Mouse (Mus musculus) liver (tissue): ENCODE data around the gene Gli1.

ENCODE experiments used
- DNase-seq: peaks from one replicate; pipeline ENCODE4 v3.0.0-alpha.2; 2020; ENCODE audit warnings: mixed read lengths

Gli1 gene

DNA sequence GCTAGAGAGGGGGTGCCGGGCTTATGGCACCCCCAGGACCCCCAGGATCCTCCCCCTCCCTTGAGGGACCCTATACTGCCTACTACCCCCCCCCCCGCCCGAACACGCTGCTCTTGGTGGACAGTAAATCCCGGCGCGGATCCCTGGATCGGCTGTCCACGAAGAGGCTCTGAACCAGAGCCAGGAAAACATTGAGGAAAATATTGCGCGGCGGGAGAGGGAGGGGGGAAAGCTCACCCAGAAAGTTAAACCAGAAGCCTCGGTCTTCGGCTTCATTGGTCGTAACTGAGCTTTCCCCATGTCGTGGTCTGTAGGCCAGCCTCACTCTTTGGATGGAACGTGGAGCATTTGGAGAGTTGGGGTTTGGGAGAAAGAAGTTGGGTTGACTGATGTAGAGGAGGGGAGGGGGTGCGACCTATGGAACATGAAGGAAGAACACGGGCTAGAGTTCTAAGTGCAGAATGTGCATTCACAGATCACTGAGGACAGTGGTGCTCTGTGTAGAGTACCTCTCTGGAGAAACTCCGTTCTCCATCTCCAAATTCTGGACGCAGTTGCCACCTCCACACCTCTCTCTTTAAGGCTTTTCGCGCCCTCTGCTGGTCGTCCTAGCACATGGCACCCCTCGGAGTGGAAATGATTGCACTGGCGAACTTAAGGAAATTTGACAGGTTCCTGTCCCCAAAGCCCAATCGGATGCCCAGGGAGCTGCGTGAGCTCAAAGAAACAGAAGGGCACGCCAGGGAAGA lies at the start of gene Gli1:
Gli1 (minus strand) TSS at position 84 of the 749 bp plus-strand sequence.
- DNase-seq = peak; percentile 83

DNA sequence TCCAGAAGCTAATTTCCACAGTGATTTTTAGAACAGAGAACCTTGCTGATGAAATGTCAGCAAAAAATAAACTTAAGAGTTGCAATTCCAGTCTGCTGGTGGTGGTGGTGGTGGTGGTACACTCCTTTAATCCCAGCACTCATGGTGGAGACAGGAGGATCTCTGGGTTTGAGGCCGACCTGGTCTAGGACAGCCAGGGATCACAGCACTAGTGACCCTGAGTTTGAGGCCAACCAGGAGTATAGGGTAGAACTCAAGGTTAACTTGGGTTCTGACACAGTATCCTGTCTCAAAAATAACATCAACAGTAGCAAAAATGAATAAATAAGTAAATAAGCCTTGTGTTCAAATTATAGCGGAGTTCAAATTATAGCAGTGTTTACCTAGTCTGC lies 40.0 kb upstream of the Gli1 start:
- no peak for DNase-seq

DNA sequence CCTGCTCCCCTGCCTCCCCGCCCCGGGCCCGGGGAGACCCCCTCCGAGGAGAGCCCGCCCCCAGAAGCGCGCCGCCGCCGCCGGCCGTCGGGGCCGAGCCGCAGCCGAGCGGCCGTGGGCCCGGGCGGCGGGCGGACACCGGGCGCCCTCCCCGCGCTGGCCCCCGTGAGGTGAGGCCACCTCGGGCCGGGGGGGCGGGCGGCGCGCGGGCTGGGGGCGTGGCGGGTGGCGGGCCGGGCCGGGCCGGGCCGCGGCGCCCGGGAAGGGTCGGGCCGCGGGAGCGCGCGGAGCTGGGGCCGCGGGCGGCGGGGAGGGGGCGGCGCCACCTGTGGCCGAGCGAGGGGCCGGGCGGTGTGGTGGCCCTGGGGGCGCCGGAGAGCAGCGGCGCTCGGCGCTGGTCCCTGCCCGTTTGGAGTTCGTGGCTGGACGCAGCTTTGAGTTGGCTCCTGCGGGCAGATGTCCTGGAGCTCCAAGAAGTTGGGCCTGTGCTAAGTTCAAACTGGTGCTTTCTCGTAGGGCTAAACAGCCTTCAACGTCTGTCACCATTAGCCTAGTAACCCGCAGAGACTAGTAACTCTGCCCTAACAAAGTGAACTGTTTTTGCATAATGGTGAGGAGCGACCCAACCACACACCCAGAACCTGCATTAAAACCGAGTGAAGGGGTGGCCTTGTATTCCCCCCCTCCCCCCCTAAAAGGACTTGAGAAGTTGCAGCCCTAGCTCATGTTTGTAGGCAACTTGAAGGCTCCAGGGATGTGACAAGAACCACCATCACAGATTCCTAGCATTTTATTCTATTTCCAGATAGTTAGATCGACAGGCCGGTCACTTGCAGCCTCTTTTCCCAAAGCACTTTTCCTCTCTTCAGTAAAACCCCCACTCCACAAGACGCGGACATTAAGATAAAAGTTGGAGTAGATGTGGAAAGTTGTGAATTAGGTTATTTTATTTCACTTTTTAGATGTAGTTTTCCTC lies 39.3 kb upstream of the Gli1 start:
- DNase-seq = peak; percentile 73

DNA sequence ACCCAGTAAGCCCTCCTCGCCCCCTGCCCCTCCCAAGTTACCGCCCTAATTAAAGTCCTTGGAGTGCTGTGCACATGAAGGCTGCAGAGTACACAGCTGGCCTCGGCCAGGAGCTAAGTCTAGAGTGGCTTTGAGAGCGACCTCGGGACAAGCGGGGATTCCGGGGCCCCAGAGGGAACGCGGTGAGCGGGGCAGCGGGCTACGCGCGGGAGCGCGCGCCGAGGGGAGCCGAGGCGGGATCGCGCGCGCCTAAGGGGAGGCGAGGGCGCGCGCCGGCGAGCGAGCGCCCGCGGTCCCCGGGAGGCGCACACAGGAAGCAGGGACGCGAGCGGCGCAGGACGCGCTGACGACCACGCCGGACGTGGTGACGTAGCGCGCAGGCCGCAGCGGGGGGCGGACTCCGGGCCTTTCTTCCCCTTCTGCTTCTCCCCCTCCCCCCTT lies 38.5 kb upstream of the Gli1 start, which contains the start of gene R3hdm2:
R3hdm2 (plus strand) TSS at position 77 of the 441 bp plus-strand sequence.
- DNase-seq = peak; percentile 92

DNA sequence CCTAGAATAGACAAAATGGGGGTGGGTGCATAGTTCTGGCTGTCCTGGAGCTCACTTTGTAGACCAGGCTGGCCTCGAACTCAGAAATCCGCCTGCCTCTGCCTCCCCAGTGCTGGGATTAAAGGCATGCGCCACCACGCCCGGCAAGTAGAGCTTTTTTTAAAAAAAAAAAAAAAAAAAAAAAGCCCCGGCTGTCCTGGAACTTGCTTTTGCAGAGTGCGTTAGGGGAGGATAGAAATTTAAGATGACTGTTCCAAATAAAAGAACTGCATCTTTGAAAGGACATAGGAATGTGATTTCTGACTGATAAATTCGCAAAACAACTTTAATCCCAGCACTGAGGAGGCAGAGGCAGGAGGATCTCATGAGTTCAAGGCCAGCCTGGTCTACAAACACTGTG lies 37.9 kb upstream of the Gli1 start:
- DNase-seq = no peak

DNA sequence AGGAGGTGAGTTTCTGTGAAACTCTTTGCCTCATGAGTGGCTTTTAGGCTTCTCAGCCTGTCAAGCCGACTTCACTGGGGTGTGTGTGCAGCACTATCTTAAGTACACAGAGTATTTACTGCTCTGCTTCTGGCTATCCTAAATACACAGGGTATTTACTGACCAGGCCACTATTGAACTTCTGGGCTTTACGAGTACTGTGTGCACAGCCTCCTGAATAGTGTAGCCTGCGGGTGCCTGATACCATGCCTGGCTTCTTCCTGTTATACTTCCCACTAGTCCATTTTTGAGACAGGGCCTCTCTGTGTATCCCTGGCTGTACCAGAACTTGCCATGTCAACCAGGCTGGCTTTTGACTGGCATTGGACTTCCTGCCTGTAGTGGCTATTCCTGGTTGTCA lies 35.9 kb upstream of the Gli1 start:
- no peak for DNase-seq

DNA sequence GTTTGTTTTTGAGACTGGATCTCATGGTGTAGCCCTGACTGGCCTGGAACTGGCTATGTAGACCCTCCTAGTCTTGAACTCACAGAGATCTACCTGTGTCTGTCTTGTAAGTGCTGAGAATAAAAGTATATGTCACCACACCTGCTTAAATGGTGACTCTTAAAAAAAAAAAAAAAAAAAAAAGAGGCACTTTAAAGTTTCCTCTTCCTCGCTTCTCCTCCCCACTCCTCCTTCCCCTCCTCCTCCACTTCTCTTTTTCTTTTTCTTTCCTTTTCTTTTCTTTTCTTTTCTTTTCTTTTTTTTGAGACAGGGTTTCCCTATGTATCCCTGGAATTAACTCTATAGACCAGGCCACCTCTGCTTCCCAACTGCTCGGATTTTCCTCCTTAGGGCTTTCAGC lies 29.2 kb upstream of the Gli1 start:
- no peak for DNase-seq

DNA sequence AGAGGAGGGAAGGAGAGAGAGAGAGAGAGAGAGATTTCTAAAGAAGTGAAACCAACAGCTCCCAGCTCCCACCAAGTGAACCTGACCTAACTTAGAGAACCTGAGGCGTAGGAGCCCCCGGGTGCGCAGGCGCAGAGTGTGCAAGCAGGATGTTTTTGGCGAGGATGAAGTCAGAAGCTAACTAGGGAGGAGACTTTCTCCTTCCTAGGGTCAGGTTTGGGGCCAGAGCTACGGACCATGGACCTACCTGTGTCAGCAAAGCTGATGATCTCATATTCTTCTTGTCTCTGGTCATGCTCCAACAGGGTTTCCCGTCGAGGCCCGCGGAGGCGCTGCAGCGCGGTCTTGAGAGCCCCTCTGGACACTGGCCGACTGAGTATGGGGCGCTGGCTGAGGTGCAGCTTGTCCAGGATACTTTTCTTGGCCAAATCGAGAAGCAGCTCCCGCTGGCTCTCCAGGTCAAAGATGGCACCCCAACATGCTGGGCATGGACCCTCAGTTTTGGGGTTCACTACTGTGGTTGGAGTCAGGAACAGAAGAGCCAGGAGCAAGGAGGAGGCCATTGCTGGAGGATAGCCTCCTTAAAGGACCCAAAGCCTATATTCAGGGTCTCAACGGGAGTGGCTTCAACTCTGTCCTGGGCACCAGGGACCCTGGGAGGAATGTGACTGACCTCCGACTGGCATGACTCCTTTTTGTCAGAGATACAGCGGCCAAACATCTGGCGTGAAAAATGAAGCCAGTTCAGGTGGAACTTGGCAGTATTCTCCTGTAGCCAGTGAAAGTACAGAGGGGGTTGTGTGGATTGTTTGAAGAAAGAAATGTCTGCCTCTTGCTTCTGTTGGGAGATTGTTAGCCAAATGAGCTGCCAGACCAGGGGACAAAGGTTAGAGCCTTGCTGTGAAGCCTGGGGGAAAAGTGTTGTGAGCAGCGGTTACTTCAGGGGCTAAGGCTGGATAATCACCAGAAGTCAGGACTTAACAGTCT lies 28.4 kb upstream of the Gli1 start, which contains the start of gene Inhbc:
Inhbc (minus strand) TSS at position 598 of the 987 bp plus-strand sequence.
- no peak for DNase-seq

DNA sequence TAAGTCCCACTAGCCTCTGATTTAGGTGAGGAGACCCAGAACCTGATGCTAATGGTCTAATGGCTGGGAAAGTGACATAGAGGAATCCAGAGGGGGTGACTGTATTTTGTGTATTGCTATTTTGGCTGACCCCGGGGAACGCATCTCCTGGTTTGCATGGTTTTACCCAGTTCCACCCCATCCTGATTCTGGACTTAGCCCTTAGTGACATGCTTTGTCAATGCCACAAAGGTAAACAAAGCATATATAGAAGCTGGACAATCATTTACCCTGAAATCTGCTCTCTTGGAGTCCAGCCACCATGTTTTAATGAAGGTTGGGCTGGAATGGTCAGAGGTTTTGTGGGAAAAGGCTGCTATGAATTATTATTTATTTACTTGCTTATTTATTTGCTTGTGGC lies 26.5 kb upstream of the Gli1 start:
- DNase-seq = no peak

DNA sequence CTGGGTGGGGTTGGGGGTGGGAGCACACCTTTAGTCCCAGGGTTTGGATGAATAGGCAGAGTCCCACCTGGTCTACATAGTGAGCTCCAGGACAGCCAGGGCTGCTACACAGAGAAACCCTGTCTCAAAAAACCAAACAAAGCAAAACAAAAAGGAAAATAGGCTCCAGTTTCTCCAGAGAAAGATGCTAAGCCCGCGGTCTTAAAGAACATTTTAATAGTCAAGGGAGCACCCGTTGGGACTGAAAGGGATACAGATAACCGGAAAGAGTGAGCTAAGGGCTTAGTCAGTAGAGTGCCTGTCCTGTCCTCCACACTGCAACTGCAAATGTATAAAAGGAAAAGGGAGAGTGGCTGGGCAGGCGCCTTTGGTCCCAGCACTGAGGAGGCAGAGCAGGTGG lies 25.3 kb upstream of the Gli1 start:
- DNase-seq = no peak

DNA sequence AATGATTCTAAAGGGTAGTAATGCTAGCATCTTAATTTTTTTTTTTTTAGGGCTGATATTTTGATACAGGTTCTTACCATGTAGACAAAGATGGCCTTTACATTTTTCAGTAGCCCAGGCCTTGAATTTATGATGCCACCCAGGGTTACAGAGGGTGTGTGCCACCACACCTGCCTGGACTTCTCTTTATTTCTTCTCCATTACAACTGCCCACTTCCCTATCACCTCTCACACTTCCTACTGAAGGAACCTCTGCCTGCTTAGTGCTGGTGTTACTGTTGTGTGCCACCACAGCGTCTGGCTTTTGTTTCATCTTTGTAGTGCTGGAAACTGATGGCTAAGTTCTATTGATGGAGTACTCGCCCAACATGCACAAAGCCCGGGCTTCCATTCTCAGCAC lies 18.9 kb upstream of the Gli1 start:
- DNase-seq = no peak

DNA sequence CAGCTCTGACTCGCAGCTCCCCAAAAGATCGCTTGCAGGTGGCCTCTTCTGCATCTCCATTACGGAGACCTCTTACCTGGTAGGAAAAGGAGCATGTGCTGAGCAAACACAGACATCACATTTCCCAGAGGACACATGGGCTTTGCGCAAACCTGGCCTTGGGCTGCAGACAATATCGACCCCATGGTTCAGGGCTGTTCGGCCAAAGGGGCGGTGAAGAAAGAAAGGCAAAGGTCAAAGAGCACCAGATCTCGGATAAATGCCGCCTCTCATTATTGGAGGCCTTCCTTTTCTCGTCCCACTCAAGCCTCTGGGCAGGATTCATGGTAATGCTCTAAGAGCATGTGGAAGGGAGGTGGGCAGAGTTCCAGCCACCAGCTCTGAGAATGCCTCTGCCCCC lies 13.6 kb upstream of the Gli1 start:
- DNase-seq = peak; percentile 44

DNA sequence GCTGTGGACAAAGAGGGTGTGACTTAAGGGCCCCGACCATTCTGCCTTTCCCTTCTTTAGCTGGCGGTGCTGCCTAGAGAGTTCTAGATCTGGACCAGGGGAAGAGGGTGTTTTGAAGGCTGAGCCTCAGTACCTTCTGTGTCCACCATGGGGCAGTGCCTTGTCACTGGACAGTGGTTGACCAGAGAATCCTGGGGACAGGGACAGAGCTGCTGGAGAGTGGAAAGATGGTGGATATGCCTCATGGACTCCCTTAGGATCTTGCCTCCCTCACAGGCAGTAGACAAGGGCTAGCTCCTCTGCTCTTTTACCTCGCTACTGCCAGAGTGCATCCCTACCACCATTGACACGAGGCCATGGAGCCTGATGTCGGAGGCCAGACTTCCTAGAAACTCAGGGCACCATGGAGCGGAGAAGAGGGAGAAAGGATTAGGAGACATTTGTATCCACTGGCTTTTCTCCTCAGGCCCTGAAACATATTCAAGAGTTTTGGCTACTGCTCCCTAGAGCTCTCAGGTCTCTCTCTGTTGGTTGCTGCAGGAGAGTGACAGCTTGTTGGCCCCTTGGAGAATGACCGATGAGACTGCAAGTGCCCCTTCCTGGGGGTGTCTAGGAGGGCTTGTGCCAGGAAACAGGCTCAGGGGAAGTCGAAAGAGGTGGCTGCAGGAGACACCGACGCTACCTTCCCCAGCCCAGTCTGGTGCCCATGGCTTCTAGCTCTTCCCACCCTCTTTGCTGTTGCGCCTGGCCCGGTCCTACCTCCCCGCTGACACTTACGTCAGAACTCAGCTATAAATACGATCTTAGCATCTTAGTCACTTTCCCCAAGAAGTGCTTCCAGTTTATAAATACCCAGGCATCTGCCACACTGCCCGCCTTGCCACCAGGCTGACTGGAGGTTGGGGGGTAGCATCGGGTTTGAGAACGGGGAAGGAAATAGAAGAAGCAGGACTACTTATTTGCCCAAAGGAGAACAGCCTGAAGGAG lies 12.4 kb upstream of the Gli1 start, which contains the start of gene Inhbe:
Inhbe (minus strand) TSS at position 503 of the 987 bp plus-strand sequence.
- no peak for DNase-seq

DNA sequence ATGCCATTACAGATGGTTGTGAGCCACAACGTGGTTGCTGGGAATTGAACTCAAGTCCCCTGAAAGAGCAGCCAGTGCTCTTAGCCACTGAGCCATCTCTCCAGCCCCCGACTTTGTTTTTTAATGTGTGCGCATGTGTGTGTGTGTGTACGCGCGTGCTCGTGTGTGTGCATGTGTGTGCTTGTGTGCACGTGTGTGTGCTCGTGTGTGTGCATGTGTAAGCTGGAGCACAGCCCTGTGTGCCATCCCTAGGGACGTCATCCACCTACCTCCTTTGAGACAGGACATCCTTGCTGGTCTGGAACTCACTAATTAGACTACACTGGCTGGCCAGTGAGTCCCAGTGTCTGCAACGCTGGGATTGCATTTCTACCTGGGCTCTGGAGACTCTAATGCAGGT lies 11.0 kb upstream of the Gli1 start:
- DNase-seq = no peak

DNA sequence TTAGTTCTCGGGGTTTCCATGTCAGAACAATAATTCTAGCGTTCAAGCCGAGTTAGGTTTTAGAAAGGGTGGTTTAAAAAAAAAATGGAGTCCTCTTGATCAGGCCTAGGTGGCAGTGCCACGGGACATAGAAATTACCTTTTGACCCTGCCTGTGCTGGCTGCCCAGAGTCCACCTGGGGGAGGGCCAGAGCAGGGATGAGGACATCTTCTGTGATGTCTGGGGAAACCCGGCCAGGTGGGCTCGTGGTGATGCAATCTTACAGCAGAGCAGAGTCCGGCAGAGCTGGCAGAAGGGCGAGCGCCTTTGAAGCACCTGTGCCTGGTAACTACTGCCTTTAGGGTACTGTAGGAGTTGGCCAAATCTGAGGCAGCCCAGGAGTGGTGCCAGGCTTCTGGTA lies 10.4 kb upstream of the Gli1 start:
- peak; percentile 58 for DNase-seq

DNA sequence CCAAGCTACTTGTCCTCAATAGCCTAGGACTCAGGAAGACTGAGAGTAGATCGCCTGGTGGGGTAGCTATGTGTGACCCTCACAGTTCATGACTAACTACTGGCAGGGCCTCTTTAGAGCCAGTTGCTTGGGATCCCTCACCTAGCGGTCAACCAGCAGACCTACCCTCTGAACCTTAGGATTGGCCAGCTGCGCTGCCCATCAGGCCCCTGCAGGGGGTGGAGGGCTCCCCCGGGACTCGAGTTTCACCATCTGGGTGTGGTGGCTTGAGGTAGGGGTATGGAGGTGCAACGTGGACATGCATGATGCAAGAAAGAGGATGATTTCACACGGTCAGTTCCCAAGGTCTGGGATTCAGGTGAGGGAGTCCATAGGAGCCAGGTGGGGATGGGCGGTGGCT lies 9.9 kb upstream of the Gli1 start:
- DNase-seq = no peak

DNA sequence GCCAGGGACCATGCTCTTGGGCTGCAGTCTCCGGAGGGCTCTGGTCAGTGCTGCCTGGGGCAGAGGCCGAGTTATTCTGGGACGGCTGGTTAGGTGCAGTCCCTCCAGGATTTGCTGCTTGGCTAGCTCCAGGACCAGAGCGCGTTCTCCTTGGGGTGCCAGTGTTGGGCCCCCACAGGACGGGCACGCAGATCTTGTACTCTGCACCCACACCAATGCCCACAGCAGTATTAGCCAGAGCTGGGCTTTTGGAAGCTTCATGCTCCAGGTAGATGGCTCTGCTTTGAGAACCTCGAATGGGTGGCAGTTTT lies 9.5 kb upstream of the Gli1 start:
- DNase-seq = no peak

DNA sequence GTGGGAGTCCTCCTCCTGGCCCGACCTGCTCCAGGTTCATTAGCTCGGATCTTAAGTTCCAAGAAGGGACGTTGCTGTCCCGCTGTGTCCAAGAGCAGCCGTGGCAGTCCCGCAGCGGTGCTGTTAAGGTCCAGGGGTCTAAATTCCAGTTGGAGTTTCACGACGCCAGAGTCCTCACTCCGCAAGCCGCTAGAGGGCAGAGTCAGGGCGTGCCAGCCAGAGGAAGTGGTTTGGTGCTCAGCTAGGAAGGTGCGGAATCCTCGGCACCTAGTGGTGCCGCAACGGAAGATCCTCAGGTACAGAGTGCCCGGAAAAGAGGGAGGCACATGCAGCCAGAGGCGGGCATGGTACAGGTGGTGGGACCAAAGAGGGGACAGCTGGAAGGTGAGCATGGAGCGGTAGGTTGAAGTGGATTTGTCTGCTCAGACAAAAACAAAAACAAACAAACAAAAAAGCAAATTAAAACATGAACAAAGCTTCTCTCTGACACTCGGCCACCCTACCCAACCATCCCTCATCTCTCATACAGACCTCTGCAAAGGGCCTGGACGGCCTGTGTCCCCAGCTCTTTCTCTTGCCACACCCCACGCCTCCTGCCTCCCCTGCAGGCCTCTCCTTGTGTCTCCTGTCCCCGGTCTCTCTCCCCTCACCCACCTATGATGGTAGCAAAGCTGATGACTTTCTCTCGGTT lies 9.0 kb upstream of the Gli1 start:
- peak; percentile 74 for DNase-seq

DNA sequence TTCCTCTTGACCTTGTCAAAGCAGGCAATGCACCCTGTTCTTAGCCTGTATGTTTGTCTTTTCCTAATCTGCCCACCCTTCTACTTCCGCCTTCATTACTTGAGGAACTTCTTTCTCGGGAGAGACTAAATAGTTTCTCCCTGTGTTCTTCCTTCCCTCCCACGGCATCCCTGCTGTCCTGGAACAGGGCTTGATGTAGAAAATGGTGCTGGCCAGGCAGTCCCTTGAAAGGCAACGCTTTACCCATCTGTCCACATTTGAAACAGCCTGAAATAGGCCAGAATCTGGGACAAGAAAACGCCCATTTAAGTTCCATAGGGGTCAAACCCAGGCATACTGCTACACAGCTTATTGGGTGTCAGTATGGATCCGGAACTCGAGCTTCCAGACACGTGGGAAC lies 8.0 kb upstream of the Gli1 start:
- no peak for DNase-seq

DNA sequence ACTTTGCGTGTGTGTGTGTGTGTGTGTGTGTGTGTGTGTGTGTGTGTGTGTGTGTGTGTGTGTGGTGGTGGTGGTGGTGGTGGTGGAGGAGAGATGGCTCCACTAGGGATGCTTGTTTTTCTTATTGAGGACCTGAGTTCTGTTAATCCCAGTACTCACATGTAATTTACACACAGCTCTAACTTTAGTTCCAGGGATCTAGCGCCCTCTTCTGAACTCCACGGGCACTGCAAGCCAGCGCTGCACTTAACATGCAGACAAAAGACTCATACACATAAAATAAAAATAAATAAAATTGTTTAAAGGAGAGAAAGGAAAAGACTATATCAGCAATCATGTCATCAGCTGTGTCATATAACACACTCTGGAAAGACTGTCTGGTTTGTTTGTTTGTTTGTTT lies 7.2 kb upstream of the Gli1 start:
- DNase-seq = no peak

DNA sequence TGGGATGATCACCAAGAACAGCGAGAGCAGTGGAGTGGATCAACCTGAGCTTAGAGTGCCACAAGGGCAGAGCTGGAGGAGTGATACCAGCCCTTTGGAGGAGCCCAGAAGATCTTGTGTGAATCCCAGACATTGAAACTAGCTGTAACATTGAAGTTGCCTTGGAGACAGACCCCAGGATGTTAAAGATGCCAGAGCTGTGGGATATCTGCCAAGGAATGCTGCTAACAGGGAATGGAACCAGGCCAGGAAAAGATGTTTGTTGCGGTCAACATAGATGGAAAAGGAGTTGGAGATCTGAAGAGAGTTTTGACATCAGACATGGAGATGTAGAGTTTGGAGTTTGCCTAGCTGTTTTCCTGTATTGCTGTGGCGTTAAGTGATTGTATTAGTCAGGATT lies 4.4 kb upstream of the Gli1 start:
- no peak for DNase-seq
